Mouse (Mus musculus) erythroblast, embryonic 14.5 days (primary cell): ENCODE data around the gene Wipf3. TPM values are rescaled to one million over a fixed set of nuclear protein-coding genes. Genes with fewer than 3 reads are reported as not detected.

Source experiments
- H3K27me3 ChIP-seq: 2 replicates; pipeline ENCODE4 v1.6.1; 2012; ENCODE audit warnings: inconsistent platforms; ENCODE audit not compliant: control insufficient read depth
- H3K36me3 ChIP-seq: 2 replicates; pipeline ENCODE4 v1.6.1; 2012; ENCODE audit warnings: mild to moderate bottlenecking, inconsistent platforms; ENCODE audit not compliant: control insufficient read depth
- H3K4me1 ChIP-seq: 2 replicates; pipeline ENCODE4 v1.6.1; 2012; ENCODE audit warnings: inconsistent platforms; ENCODE audit not compliant: control insufficient read depth
- H3K4me3 ChIP-seq: replicated peaks from 2 replicates; pipeline ENCODE3; 2012; ENCODE audit warnings: moderate library complexity, mild to moderate bottlenecking, inconsistent platforms
- H3K9me3 ChIP-seq: 2 replicates; pipeline ENCODE4 v1.6.1; 2012; ENCODE audit warnings: low read length, inconsistent platforms, mixed read lengths; ENCODE audit not compliant: control insufficient read depth
- GATA1 ChIP-seq: IDR thresholded peaks from 2 replicates; pipeline ENCODE4 v1.6.1; 2012; ENCODE audit warnings: low read length, inconsistent platforms, mixed read lengths
- TAL1 ChIP-seq: IDR thresholded peaks from 3 replicates; pipeline ENCODE4 v1.6.1; 2012; ENCODE audit warnings: low read length, inconsistent platforms, mixed read lengths
- polyA plus RNA-seq: library from polyadenylated mRNA; stranded (reverse); fragments of >175 nt; gene quantifications from 2 replicates; pipeline ENCODE4 v1.2.3, GENCODE M21; 2012

Wipf3 gene
- polyA plus RNA-seq, 1 experiment = not detected

- Histone ChIP-seq H3K4me3 (no peak overlapping the region), H3K36me3 (no peaks in the 10 kb centered on the region), H3K4me1 (no peaks in the 10 kb centered on the region), H3K27me3 (no peaks in the 10 kb centered on the region), H3K9me3 (no peaks in the 10 kb centered on the region)
- TF ChIP-seq TAL1 (no peak), GATA1 (no peak)
Observed at GRCm38 (mm10) chr6:54552721-54553413, 123.5 kb downstream of the Wipf3 start.

Other genes with a start within 250 kb of the Wipf3 start
- gene Prr15, start 103.8 kb upstream of the Wipf3 start, polyA plus RNA-seq = not detected in 2 replicates
- not detected in 2 replicates for gene Scrn1, start 136.9 kb downstream of the Wipf3 start, polyA plus RNA-seq
- gene Plekha8, start 165.5 kb downstream of the Wipf3 start, polyA plus RNA-seq = 0.02 and 0.03 TPM in 2 replicates
- not detected in 2 replicates for gene Fkbp14, start 167.7 kb downstream of the Wipf3 start, polyA plus RNA-seq